Mouse (Mus musculus): ENCODE data around the gene Tars. TPM values are rescaled to one million over a fixed set of nuclear protein-coding genes. Genes with fewer than 3 reads are reported as not detected.

The Tars gene
- polyA plus RNA-seq, 1 experiment from 2014 or later: 50.0 TPM

DNA sequence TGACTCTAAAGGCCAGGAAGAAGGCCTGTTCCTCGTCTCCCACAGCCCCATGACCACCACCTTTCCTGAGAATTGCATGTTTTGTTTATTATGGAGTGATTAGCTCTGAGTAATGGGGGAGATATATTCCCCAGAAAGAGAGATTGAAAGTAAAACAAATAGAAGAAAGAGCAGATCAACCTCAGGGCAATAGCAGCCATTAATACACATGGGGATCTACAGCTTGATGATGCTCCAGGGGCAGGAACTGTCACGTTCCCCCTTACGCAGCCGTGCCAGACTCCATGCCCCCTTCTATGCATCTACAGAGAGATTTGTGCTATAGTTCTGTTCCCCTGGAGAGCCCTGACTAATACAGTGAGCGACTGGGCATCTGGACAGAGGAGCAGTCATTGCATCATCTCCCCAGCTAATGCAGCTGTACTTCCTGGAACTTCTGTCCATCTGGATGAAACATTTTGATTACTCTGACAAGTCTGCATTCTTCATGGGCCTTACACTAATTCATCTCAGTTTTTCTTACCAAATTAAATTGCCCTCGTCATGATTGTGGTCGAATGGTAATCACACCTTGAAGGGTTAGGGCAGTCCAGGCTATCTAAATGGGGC, 28.9 kb downstream of the Tars start:
- Histone ChIP-seq H3K36me3 (ENCODE audit: control insufficient read depth, insufficient read depth, low read length) (no peaks in the 10 kb centered on the region), H3K4me1 (ENCODE audit: control insufficient read depth, insufficient read depth, low read length) (no peaks in the 10 kb centered on the region), H3K27me3 (ENCODE audit: control insufficient read depth, insufficient read depth, low read depth, low read length) (no peaks in the 10 kb centered on the region), H3K9ac (ENCODE audit: low read depth, low read length) (no peak overlapping the region), H3K4me3 (ENCODE audit: low read depth, low read length) (no peak overlapping the region), H3K27ac (ENCODE audit: low read length) (no peak overlapping the region), H3K9me3 (replicated peaks; ENCODE audit: control insufficient read depth, low read length, poor library complexity, severe bottlenecking) (no peaks in the 10 kb centered on the region), H3K4me2 (ENCODE audit: low read length) (no peak overlapping the region)
- ATAC-seq: no peak
- WGBS: 86% methylated on average over 7 of the region's 7 CpGs

DNA sequence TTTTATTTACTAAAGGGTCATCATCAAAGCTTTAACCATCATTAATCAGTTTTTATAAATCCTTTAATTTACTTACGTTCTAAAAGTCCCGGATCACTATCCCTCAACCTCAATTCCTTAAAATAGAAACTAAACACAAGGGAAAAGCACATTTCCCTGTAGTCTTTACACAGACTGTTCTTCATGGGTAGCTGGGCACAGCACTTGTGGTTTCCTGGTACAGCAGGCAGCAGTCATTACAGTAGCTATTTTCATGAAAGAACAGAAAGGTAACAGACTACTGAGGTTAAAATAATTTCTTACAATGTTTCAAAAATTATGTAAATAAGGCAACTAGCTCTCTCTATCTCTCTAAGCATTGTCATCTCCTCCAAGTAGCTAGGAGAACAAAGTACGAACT, 29.9 kb downstream of the Tars start:
- Histone ChIP-seq H3K36me3 (ENCODE audit: control insufficient read depth, insufficient read depth, low read length) (no peaks in the 10 kb centered on the region), H3K9ac (ENCODE audit: low read depth, low read length) (no peak overlapping the region), H3K9me3 (replicated peaks; ENCODE audit: control insufficient read depth, low read length, poor library complexity, severe bottlenecking) (no peaks in the 10 kb centered on the region), H3K4me1 (ENCODE audit: control insufficient read depth, insufficient read depth, low read length) (no peaks in the 10 kb centered on the region), H3K4me3 (ENCODE audit: low read depth, low read length) (no peak overlapping the region), H3K27ac (ENCODE audit: low read length) (no peak overlapping the region), H3K4me2 (ENCODE audit: low read length) (no peak overlapping the region), H3K27me3 (ENCODE audit: control insufficient read depth, insufficient read depth, low read depth, low read length) (no peaks in the 10 kb centered on the region)
- no peak for ATAC-seq
- WGBS: 79% methylated on average over 3 of the region's 3 CpGs

DNA sequence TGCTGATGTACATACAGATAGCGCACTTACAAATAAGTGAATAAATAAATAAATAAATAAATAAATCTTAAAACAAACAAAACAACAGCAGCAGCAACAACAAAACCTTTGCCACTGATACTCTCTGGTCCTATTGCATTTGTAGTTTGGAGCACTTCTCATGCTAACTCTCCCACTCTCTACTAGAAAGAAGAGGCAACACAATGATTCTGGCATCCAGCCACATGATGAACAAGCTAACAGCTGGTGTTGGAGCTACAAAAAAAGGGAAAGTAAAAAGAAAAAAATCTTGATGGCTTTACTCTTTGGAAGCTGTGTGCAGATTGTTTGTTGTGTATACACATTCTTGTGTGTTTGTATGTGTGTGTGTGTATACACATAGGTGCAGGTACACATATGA, 34.7 kb downstream of the Tars start:
- no peak for ATAC-seq
- no peaks in the 10 kb centered on the region for H3K36me3 ChIP-seq (ENCODE audit: control insufficient read depth, insufficient read depth, low read length)

DNA sequence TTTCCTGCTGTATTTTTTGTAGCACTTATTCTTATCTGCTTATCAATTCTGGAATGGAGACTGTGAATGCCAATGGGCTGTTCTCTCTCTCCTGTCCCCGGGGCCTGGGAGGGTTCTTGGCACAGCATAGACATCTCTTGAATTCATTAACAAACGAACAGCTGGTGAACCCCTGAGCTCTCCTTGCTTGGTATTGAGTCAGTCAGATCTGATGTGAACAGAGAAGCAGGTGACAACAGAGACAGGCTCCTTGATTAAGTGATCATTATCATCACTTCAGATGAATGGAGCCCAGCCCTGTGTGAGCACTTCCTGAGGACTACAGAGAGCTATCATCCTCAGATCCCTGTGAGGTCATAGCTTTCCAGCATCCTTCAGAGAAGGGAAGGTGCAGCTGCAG, 35.4 kb downstream of the Tars start:
- no peaks in the 10 kb centered on the region for H3K9me3 ChIP-seq (replicated peaks; ENCODE audit: control insufficient read depth, low read length, poor library complexity, severe bottlenecking)

More for the DNA sequence above, 34.7 kb downstream of the Tars start:
- Histone ChIP-seq H3K27ac (ENCODE audit: low read length) (no peak overlapping the region), H3K4me1 (ENCODE audit: control insufficient read depth, insufficient read depth, low read length) (no peaks in the 10 kb centered on the region), H3K27me3 (ENCODE audit: control insufficient read depth, insufficient read depth, low read depth, low read length) (no peaks in the 10 kb centered on the region), H3K4me3 (ENCODE audit: low read depth, low read length) (no peak overlapping the region), H3K4me2 (ENCODE audit: low read length) (no peak overlapping the region), H3K9ac (ENCODE audit: low read depth, low read length) (no peak overlapping the region), H3K9me3 (replicated peaks; ENCODE audit: control insufficient read depth, low read length, poor library complexity, severe bottlenecking) (no peaks in the 10 kb centered on the region)
- WGBS: 100% methylated on average over 1 of the region's 1 CpGs

DNA sequence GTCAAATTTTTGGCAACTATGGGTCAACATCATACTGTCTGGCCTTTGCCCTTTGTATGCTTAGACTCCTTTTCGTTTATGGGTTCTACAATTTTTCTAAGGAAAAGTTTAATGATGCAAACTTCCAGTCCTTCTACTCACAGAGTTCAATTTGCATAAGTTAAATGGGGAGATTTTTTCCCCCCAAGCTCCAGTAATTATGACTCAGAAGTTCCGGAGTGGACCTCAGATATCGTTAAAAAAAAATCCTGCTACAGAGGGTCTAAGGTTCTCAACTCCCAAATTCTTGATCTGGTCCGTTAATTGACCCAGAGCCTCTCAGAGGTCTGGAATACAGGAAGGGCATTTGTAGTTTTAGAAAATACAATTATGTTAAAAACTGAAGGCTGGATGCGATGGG, 37.6 kb downstream of the Tars start:
- Histone ChIP-seq H3K4me2 (ENCODE audit: low read length) (no peak overlapping the region), H3K9me3 (replicated peaks; ENCODE audit: control insufficient read depth, low read length, poor library complexity, severe bottlenecking) (no peaks in the 10 kb centered on the region), H3K9ac (ENCODE audit: low read depth, low read length) (no peak overlapping the region), H3K4me3 (ENCODE audit: low read depth, low read length) (no peak overlapping the region), H3K27me3 (ENCODE audit: control insufficient read depth, insufficient read depth, low read depth, low read length) (no peaks in the 10 kb centered on the region), H3K27ac (ENCODE audit: low read length) (no peak overlapping the region), H3K4me1 (ENCODE audit: control insufficient read depth, insufficient read depth, low read length) (no peaks in the 10 kb centered on the region), H3K36me3 (ENCODE audit: control insufficient read depth, insufficient read depth, low read length) (no peaks in the 10 kb centered on the region)
- no peak for ATAC-seq
- WGBS: 90% methylated on average over 5 of the region's 5 CpGs

More for the DNA sequence above, 35.4 kb downstream of the Tars start:
- Histone ChIP-seq H3K9ac (ENCODE audit: low read depth, low read length) (no peak overlapping the region), H3K36me3 (ENCODE audit: control insufficient read depth, insufficient read depth, low read length) (no peaks in the 10 kb centered on the region), H3K27me3 (ENCODE audit: control insufficient read depth, insufficient read depth, low read depth, low read length) (no peaks in the 10 kb centered on the region), H3K4me2 (ENCODE audit: low read length) (no peak overlapping the region), H3K4me1 (ENCODE audit: control insufficient read depth, insufficient read depth, low read length) (no peaks in the 10 kb centered on the region), H3K4me3 (ENCODE audit: low read depth, low read length) (no peak overlapping the region), H3K27ac (ENCODE audit: low read length) (no peak overlapping the region)
- ATAC-seq: peak; percentile 42; the same call in 1 of the 2 replicates
- 38% methylated on average over 2 of the region's 2 CpGs for WGBS

DNA sequence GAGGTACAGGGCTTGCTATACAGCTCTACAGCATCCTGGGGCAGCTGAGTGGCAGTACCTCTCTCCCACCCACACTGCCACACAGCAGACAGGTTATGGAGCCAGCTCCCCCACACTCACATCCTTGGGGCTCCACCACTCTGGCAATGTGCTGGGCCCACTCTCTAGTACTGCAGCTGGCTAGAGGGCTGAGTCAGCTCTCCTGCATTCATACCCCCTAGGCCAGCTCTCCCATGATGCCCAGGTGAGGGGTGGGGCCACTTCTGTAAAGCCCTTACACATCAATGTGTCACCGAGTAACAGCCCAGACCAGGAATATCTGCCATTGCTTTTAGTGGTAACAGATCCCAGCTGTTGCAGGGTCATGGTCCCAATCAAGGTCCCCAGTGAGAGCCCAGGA, 38.6 kb downstream of the Tars start:
- Histone ChIP-seq H3K9me3 (replicated peaks; ENCODE audit: control insufficient read depth, low read length, poor library complexity, severe bottlenecking) (no peaks in the 10 kb centered on the region), H3K4me2 (ENCODE audit: low read length) (no peak overlapping the region), H3K9ac (ENCODE audit: low read depth, low read length) (no peak overlapping the region), H3K4me1 (ENCODE audit: control insufficient read depth, insufficient read depth, low read length) (no peaks in the 10 kb centered on the region), H3K27me3 (ENCODE audit: control insufficient read depth, insufficient read depth, low read depth, low read length) (no peaks in the 10 kb centered on the region), H3K4me3 (ENCODE audit: low read depth, low read length) (no peak overlapping the region), H3K27ac (ENCODE audit: low read length) (no peak overlapping the region), H3K36me3 (ENCODE audit: control insufficient read depth, insufficient read depth, low read length) (no peaks in the 10 kb centered on the region)
- 95% methylated on average over 1 of the region's 1 CpGs for WGBS
- ATAC-seq: no peak

DNA sequence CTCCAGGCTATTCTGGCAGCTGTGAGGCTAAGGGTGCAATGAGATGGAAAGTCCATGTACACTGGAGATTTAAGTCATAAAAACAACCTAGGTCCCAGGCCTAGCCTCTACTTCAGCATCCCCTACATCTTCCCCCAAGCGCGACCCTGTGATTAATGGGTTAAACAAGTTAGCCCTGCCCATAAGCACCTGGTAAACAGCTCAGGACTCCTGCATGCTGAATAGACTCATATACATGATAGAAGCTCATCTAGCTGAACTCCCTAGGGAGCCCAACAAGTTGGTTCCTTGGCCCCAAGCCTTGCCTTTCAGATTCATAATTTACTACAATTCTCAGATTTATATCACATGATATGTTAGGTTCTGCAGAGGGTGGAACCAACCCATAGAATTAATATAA, 42.0 kb downstream of the Tars start:
- no peak for ATAC-seq
- Histone ChIP-seq H3K27me3 (ENCODE audit: control insufficient read depth, insufficient read depth, low read depth, low read length) (no peaks in the 10 kb centered on the region), H3K9me3 (replicated peaks; ENCODE audit: control insufficient read depth, low read length, poor library complexity, severe bottlenecking) (no peaks in the 10 kb centered on the region), H3K4me3 (ENCODE audit: low read depth, low read length) (no peak overlapping the region), H3K4me1 (ENCODE audit: control insufficient read depth, insufficient read depth, low read length) (no peaks in the 10 kb centered on the region), H3K4me2 (ENCODE audit: low read length) (no peak overlapping the region), H3K36me3 (ENCODE audit: control insufficient read depth, insufficient read depth, low read length) (no peaks in the 10 kb centered on the region), H3K27ac (ENCODE audit: low read length) (no peak overlapping the region), H3K9ac (ENCODE audit: low read depth, low read length) (no peak overlapping the region)
- 90% methylated on average over 2 of the region's 2 CpGs for WGBS

DNA sequence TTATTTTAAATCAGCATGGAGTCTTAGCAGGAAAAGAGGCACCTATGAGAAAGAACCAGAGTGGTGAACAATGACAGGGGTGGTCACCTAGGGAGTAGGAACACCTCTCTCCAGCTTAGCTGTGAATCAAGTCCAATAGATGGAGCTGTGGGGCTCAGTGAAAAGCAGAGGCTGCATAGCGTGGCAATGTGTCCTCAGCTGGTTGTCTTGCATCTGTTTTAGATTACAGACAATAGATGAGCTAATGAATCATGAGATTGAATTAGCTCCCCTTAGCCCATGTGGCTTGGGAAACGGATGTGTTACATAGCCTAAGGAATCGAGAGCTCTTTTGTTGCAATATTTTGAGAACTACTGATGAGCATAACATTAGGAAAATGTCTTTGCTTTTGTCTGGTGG, 43.6 kb downstream of the Tars start:
- Histone ChIP-seq H3K4me3 (ENCODE audit: low read depth, low read length) (no peak overlapping the region), H3K9me3 (replicated peaks; ENCODE audit: control insufficient read depth, low read length, poor library complexity, severe bottlenecking) (no peaks in the 10 kb centered on the region), H3K4me1 (ENCODE audit: control insufficient read depth, insufficient read depth, low read length) (no peaks in the 10 kb centered on the region), H3K27ac (ENCODE audit: low read length) (no peak overlapping the region), H3K36me3 (ENCODE audit: control insufficient read depth, insufficient read depth, low read length) (no peaks in the 10 kb centered on the region), H3K9ac (ENCODE audit: low read depth, low read length) (no peak overlapping the region), H3K4me2 (ENCODE audit: low read length) (no peak overlapping the region), H3K27me3 (ENCODE audit: control insufficient read depth, insufficient read depth, low read depth, low read length) (no peaks in the 10 kb centered on the region)
- WGBS: 64% methylated on average over 3 of the region's 3 CpGs
- ATAC-seq: no peak

DNA sequence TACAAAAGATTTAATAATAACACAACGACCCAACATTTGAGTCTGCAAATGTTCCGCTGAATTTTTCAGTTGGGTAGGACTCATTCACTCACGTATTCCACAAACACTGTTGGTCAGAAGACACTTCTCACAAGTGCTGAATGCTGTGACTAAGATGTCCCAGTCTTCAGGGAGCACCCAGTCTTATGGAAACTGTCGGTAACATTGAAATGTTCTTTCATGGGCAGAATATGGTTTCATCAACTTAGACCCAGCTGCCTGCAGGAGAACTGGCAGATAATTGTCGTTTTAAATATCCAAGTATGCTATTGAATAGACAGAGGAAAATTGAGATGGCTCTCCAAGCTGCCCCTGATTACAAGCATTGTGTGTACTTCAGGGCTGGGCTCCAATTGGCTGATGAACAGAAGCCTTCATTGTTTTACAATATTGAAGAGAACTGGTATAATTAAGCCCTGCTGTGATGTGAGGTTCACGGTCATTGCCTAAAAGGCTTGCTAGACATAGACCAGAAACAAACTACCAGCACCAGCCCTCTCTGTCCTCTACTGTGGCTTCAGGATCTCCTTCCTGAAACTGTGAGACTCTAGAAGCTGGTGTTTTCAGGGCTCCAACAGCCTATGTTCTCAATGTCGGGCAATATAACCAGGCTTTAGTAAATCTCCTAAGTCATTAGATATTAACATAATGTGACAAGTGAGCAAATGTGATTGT, 59.8 kb downstream of the Tars start:
- no peak for ATAC-seq

More for the DNA sequence above, 59.8 kb downstream of the Tars start:
- Histone ChIP-seq H3K27me3 (ENCODE audit: control insufficient read depth, insufficient read depth, low read depth, low read length) (no peaks in the 10 kb centered on the region), H3K36me3 (ENCODE audit: control insufficient read depth, insufficient read depth, low read length) (no peaks in the 10 kb centered on the region), H3K9me3 (replicated peaks; ENCODE audit: control insufficient read depth, low read length, poor library complexity, severe bottlenecking) (no peaks in the 10 kb centered on the region), H3K27ac (ENCODE audit: low read length) (no peak overlapping the region), H3K4me1 (ENCODE audit: control insufficient read depth, insufficient read depth, low read length) (no peaks in the 10 kb centered on the region), H3K9ac (ENCODE audit: low read depth, low read length) (no peak overlapping the region), H3K4me3 (ENCODE audit: low read depth, low read length) (no peak overlapping the region), H3K4me2 (ENCODE audit: low read length) (no peak overlapping the region)
- 61% methylated on average over 7 of the region's 7 CpGs for WGBS
